Mouse (Mus musculus) olfactory bulb, adult 2 months (tissue): Measurements from ENCODE around the gene Cables2.
"Not testable (repeated sequence)": the region's sequence is repeated elsewhere in the genome, so short reads cannot be mapped to it uniquely, and the experiment has no call there.

Experiments
- CTCF ChIP-seq: fragments of 200-500 bp; IDR thresholded peaks from 2 replicates; pipeline ENCODE4 v1.5.1; 2012; ENCODE audit warnings: low read depth, mild to moderate bottlenecking, low read length, moderate library complexity; ENCODE audit not compliant: insufficient read depth
- POLR2A ChIP-seq: fragments of 200-500 bp; IDR thresholded peaks from 2 replicates; pipeline ENCODE4 v1.6.1; 2012; ENCODE audit warnings: mild to moderate bottlenecking, low read depth, low read length, moderate library complexity; ENCODE audit not compliant: insufficient read depth

- TF ChIP-seq CTCF, POLR2A: not testable (repeated sequence)
These were observed 14.3 kb downstream of the Cables2 start for GRCm38 (mm10) chr2:180258951-180259484.
